Mouse (Mus musculus): ENCODE results near the gene Ddx49.

DNA sequence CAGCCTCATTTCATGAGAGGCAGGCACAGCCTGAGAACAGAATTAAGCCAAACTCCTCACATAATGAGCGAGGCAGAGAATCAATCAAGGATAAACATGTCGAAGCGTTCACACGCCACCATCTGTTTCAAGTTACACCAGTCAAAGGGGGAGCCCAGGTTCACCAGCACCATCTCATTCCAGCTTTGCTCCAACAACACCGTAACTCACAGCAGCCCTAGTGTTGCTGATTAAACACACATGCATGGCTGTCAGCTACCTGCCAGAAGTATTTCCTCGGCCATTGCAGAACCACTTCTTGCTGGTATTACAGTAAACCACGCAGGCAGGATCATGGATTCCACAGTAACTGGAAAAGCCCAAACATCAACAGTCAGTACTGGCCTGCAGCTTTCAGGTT is 40.8 kb upstream of the Ddx49 start:
- no peak for TF ChIP-seq ZNF384 (IDR thresholded peaks at IDR 0.05; ENCODE audit: low read depth, low read length)
- no peak for TF ChIP-seq HCFC1 (IDR thresholded peaks at IDR 0.05; ENCODE audit: borderline replicate concordance, insufficient read depth, low read length)
